Mouse (Mus musculus) spleen, adult 2 months (tissue): ENCODE measurements around the gene Cib4.

Source experiments
- CTCF ChIP-seq: fragments of 200-500 bp; IDR thresholded peaks from 2 replicates; pipeline ENCODE4 v1.5.1; 2011; ENCODE audit warnings: mild to moderate bottlenecking, inconsistent platforms; ENCODE audit not compliant: insufficient read depth, insufficient read length, insufficient replicate concordance; ENCODE audit errors: extremely low read depth
- POLR2A ChIP-seq: fragments of 200-500 bp; IDR thresholded peaks from 2 replicates; pipeline ENCODE4 v1.6.1; 2011; ENCODE audit warnings: low read depth, low read length, inconsistent platforms

- TF ChIP-seq CTCF (no peak), POLR2A (no peak)
Observed at GRCm38 (mm10) chr5:30548681-30549080, 3.0 kb upstream of the Cib4 start.
